Mouse (Mus musculus) limb, embryonic 12.5 days (tissue): ENCODE results near the gene Ankrd54. TPM values are rescaled to one million over a fixed set of nuclear protein-coding genes. Genes with fewer than 3 reads are reported as not detected.

Source experiments
- ATAC-seq: fragments of 200-750 bp; cut with Nextera tagmentation; 2 replicates; pipeline ENCODE4 v1.8.0; 2017; ENCODE audit warnings: low read depth, moderate TSS enrichment; ENCODE audit not compliant: insufficient number of reproducible peaks, insufficient read depth, low FRiP score, low TSS enrichment
- H3K27ac ChIP-seq: fragments of 300-500 bp; sonication (generic); 2 replicates; pipeline ENCODE4 v1.5.1; 2016; ENCODE audit warnings: mild to moderate bottlenecking, moderate library complexity
- H3K27me3 ChIP-seq: fragments of 300-500 bp; sonication (generic); 2 replicates; pipeline ENCODE4 v1.6.1; 2016; ENCODE audit warnings: mild to moderate bottlenecking, moderate library complexity
- H3K36me3 ChIP-seq: fragments of 300-500 bp; sonication (generic); 2 replicates; pipeline ENCODE4 v1.6.1; 2016; ENCODE audit warnings: mild to moderate bottlenecking, moderate library complexity
- H3K4me1 ChIP-seq: fragments of 300-500 bp; sonication (generic); replicated peaks from 2 replicates; pipeline ENCODE4 v1.6.1; 2016
- H3K4me2 ChIP-seq: fragments of 300-500 bp; sonication (generic); 2 replicates; pipeline ENCODE4 v1.6.1; 2016; ENCODE audit warnings: mild to moderate bottlenecking, moderate library complexity
- H3K4me3 ChIP-seq: fragments of 300-500 bp; sonication (generic); replicated peaks from 2 replicates; pipeline ENCODE4 v1.5.1; 2016; ENCODE audit warnings: mild to moderate bottlenecking
- H3K9ac ChIP-seq: fragments of 300-500 bp; sonication (generic); replicated peaks from 2 replicates; pipeline ENCODE4 v1.6.1; 2016; ENCODE audit warnings: mild to moderate bottlenecking, moderate library complexity
- H3K9me3 ChIP-seq: fragments of 300-500 bp; sonication (generic); 2 replicates; pipeline ENCODE4 v1.6.1; 2016; ENCODE audit warnings: mild to moderate bottlenecking, moderate library complexity
- WGBS: fragments of 180-500 bp; shearing (Covaris S2); methylation state at CpG from one replicate; pipeline ENCODE4 v1.1.7; 2016; 5-methylcytosine and 5-hydroxymethylcytosine counted together
- polyA plus RNA-seq: library from polyadenylated mRNA; unstranded; fragments of >200 nt; fragmentation: Nextera tagmentation; extraction: Ambion mirVana; gene quantifications from 2 replicates; pipeline ENCODE4 v1.2.1, GENCODE M21; 2016

Ankrd54 gene
- polyA plus RNA-seq, 1 experiment from 2014 or later, result 67.1 TPM

DNA sequence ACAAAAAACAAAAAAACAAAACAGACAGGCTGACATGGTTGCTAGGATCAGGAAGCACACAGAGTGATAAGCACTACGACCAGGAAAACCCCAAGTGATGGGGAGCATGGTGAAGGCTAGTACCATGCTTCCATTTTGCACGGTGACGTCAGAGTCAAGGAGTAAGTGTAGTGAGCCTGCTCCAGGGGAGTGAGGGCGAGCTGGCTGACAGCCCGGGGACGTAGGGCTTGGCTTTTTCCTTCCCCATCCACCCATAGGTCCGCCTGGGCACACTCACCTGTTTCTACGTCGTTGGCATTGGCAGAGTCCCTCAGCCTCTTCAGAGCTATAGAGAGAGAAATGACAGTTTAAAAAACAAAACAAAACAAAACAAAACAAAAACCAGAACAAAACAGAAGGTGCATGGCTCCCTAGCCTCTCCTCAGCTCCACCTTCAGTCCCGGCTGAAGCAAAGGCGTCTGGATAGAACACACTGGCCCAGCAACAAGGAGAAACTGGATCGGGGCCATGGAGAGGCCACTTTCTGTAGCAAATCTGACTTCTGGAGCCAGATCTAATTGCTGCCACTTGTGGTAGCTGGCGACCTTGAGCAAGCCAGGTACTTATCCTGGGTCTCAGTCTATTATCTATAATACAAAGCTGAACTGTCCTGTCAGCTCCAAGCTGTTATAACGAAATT is 1.7 kb downstream of the Ankrd54 start:
- H3K27ac ChIP-seq, result no peak overlapping the region
- ATAC-seq, result no peak
- H3K27me3 ChIP-seq, result no peaks in the 10 kb centered on the region
- H3K4me2 ChIP-seq, result peak overlapping the region; percentile 84; the same call in 1 of the 2 replicates
- H3K9ac ChIP-seq, result no peak overlapping the region
- peaks cover 16% of the 10 kb centered on the region for H3K4me1 ChIP-seq
- WGBS, result 87% methylated on average over 14 of the region's 14 CpGs
- H3K4me3 ChIP-seq, result 0 out of 2 replicates have a peak overlapping the region, but pooled peaks have one; percentile 95
- H3K36me3 ChIP-seq, result peaks cover 51% of the 10 kb centered on the region
- H3K9me3 ChIP-seq, result no peaks in the 10 kb centered on the region

DNA sequence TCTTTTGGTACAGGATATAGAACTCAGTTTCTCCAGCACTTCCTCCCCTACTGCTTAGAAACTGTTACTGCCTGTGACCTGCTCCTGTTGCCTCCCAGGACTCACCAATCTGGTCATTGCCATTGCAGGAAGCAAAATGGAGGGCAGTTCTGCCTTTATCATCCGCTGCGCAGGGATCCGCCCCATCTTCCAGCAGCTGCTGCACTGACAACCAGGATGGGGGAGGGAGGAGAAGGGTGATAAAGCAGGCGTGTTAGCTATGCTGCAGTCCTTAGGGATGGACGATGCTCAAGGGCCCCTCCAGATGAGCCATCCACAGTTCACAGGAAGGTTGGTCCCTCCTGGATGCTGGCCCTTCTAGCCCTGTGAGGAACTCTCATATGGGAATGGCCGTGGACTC is 4.8 kb downstream of the Ankrd54 start:
- H3K27me3 ChIP-seq, result no peaks in the 10 kb centered on the region
- H3K27ac ChIP-seq, result no peak overlapping the region
- WGBS, result 93% methylated on average over 6 of the region's 6 CpGs
- peaks cover 83% of the 10 kb centered on the region for H3K36me3 ChIP-seq
- peaks cover 13% of the 10 kb centered on the region for H3K4me1 ChIP-seq
- no peak for ATAC-seq
- H3K9ac ChIP-seq, result no peak overlapping the region
- no peak overlapping the region for H3K4me2 ChIP-seq
- no peak overlapping the region for H3K4me3 ChIP-seq
- H3K9me3 ChIP-seq, result no peaks in the 10 kb centered on the region

DNA sequence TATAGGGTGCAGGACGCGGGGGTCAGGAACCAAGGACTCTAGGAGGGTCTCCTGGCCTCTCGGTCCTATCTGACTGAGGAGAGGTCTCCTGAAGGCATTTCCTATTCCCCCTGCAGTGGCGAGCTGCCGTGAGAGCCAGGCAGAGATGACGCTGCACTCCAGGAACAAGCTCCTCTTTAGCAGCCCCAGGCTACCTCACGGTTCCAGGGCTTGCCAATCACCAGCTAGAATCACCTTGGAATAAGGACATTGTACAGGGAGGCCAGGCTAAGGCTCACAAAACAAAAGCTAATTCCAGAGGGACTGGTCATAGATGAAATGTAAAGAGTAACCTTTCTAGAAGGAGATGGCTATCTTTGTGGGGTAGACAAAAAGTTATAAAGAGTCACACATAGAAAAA is 6.1 kb downstream of the Ankrd54 start:
- H3K27ac ChIP-seq, result no peak overlapping the region
- H3K27me3 ChIP-seq, result no peaks in the 10 kb centered on the region
- H3K4me3 ChIP-seq, result no peak overlapping the region
- no peak overlapping the region for H3K4me2 ChIP-seq
- no peak overlapping the region for H3K9ac ChIP-seq
- H3K4me1 ChIP-seq, result peaks cover 7% of the 10 kb centered on the region; the same call in 1 of the 2 replicates
- WGBS, result 91% methylated on average over 7 of the region's 7 CpGs
- no peaks in the 10 kb centered on the region for H3K9me3 ChIP-seq
- no peak for ATAC-seq
- H3K36me3 ChIP-seq, result peaks cover 95% of the 10 kb centered on the region

DNA sequence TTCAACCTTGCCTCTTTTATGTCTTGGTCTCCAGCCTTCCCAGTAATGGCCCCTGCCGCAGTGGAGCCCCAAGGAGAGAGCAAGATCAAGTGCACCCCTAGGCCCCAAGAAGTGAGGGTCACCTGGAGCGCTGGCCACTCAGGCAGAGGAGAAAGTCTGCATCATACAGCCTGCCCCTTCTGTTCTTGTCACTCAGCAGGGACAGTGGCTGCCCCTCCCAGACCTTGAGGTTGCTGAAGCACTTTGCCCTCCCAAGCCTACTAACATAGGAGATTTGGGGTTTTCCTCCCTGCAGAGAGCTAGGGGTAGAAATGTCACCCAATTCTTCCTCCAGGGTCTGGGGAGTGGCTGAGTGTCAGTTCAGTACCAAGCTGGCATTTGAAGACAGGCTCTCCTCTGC is 10.3 kb downstream of the Ankrd54 start:
- 75% methylated on average over 2 of the region's 2 CpGs for WGBS
- H3K36me3 ChIP-seq, result peaks cover 62% of the 10 kb centered on the region

DNA sequence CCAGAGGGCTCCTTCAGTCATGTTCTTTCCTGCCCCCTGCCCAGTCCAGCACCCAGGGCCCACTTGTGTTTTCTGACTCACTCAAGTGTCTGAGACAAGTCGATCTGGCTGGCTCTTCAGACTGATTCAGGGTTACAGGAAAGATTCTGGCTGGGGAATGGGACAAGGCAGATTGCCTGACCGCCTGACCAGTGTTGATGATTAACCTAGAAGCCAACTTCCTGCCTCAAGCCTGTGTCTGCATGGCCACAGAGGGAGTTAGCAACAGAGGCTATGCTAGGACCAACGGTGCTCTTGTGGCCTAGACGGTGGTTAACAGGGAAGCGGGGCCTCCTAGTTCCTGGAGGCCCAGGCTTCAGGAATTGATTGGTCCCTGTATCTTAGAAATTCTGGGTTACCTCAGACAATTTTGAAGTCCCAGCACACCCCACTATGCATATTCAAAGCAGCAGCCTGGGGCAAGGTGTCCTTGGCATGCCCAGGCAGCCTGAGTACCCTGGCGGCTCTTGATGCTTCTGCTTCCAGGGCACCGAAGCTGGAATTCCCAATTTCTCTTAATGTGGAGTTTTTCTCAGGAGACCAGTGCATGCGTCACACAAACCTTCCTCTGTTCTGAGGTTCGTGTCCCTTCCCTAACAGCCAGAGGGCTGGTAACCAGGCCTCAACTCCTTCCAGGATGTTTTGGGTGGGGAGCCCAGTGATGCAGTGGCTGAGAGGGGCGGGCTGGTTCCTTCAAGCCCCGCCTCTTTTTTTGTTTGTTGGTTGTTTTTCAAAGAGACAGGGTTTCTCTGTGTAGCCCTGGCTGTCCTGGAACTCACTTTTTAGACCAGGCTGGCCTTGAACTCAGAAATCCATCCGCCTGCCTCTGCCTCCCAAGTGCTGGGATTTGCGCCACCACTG is 11.0 kb downstream of the Ankrd54 start:
- H3K4me3 ChIP-seq, result no peak overlapping the region
- WGBS, result 69% methylated on average over 13 of the region's 13 CpGs
- no peaks in the 10 kb centered on the region for H3K27me3 ChIP-seq
- H3K27ac ChIP-seq, result peak overlapping the region; percentile 20
- no peak overlapping the region; the same call in 1 of the 2 replicates for H3K9ac ChIP-seq
- H3K36me3 ChIP-seq, result peaks cover 56% of the 10 kb centered on the region
- H3K9me3 ChIP-seq, result no peaks in the 10 kb centered on the region
- no peak for ATAC-seq
- H3K4me1 ChIP-seq, result 0 out of 2 replicates have a peak, but pooled peaks cover 9% of the 10 kb centered on the region
- no peak overlapping the region for H3K4me2 ChIP-seq

More for the DNA sequence above, 10.3 kb downstream of the Ankrd54 start:
- H3K4me3 ChIP-seq, result no peak overlapping the region
- H3K9me3 ChIP-seq, result no peaks in the 10 kb centered on the region
- no peak overlapping the region for H3K4me2 ChIP-seq
- ATAC-seq, result no peak
- 0 out of 2 replicates have a peak, but pooled peaks cover 9% of the 10 kb centered on the region for H3K4me1 ChIP-seq
- H3K27ac ChIP-seq, result no peak overlapping the region
- no peaks in the 10 kb centered on the region for H3K27me3 ChIP-seq
- no peak overlapping the region for H3K9ac ChIP-seq

DNA sequence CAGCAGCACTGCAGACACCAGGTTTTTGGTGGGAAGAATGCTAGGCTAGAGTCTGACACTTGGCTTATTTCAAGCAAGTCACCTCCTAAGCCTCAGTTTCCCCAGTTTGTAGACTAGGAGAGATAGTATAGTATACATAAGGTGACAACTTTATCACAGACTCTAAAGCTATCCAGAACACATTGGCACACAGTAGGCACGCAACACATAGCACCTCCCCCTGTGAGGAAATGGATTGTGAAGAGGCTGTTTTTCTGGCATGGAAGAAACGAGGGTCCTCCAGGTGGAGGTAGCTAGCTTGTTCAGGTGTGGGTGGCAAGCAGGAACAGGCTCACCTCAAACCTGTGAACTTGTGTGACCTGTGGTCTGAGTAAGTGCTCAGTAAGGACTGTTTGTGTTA is 11.7 kb downstream of the Ankrd54 start:
- H3K4me1 ChIP-seq, result 0 out of 2 replicates have a peak, but pooled peaks cover 9% of the 10 kb centered on the region
- ATAC-seq, result no peak
- no peak overlapping the region for H3K4me2 ChIP-seq
- H3K27ac ChIP-seq, result no peak overlapping the region
- no peak overlapping the region for H3K4me3 ChIP-seq
- 83% methylated on average over 2 of the region's 2 CpGs for WGBS
- no peaks in the 10 kb centered on the region for H3K9me3 ChIP-seq
- no peaks in the 10 kb centered on the region for H3K27me3 ChIP-seq
- H3K36me3 ChIP-seq, result peaks cover 48% of the 10 kb centered on the region
- H3K9ac ChIP-seq, result no peak overlapping the region; the same call in 1 of the 2 replicates

DNA sequence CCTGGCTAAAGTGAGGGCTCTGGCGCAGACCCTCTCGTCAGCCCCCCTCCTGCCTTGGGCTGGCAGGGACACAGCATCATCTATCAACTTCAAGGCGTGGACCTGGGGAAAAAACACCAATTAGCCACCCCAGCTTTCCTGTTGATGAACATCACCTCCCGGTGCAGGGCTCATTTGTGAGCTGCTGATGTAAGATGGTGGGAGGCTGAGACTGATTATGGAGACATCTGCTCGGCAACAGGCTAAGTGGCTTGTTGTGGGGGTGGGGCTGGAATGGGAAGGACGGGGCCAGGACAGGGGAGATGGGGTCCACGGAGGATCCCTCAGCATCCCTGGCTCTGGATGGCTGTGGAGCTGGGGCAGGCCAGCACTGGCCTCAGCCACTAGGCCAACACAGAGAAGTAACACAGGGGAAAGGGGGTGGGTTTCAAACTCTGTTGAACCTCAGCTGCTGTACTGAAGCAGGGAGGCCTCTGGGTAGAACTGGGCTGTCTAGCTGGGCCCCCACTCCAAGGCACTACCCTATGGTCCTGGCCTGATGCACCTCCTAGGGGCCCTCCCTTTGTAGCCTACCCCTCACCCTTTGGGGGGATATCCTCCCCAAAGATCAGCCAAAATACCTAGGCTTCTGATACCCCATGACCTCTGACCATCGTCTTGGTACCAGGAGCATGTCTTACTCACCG is 12.4 kb downstream of the Ankrd54 start:
- H3K27ac ChIP-seq, result no peak overlapping the region
- peaks cover 10% of the 10 kb centered on the region; the same call in 1 of the 2 replicates for H3K4me1 ChIP-seq
- WGBS, result 38% methylated on average over 9 of the region's 9 CpGs
- H3K36me3 ChIP-seq, result peaks cover 42% of the 10 kb centered on the region
- no peak overlapping the region for H3K4me2 ChIP-seq
- peak; percentile 49; the same call in 1 of the 2 replicates for ATAC-seq
- H3K9ac ChIP-seq, result no peak overlapping the region
- no peaks in the 10 kb centered on the region for H3K9me3 ChIP-seq
- H3K27me3 ChIP-seq, result no peaks in the 10 kb centered on the region
- no peak overlapping the region for H3K4me3 ChIP-seq

DNA sequence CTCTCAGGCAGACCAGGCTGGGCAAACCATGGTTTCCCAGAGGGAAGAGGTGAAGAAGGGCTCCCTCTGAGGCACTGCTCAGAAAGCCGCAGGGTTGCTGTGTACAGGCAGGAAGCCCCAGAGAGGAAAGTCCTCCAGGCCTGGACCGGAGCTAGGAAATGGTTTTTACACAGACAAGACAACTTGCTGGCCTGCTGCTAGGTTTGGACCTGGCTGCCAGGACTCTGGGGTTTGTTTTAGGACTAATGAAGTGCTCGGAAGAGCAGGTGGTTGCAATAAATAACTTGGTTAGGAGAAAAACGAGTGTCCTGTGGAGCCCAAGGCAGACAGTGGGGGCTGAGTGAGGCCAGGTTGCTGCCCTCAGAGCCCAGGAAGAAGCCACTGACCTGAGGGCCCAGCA is 14.5 kb downstream of the Ankrd54 start:
- H3K36me3 ChIP-seq, result peaks cover 21% of the 10 kb centered on the region
- peaks cover 7% of the 10 kb centered on the region for H3K27me3 ChIP-seq
- no peak overlapping the region for H3K4me3 ChIP-seq
- H3K9me3 ChIP-seq, result no peaks in the 10 kb centered on the region
- no peak overlapping the region for H3K9ac ChIP-seq
- H3K27ac ChIP-seq, result no peak overlapping the region
- H3K4me1 ChIP-seq, result peaks cover 22% of the 10 kb centered on the region
- no peak overlapping the region for H3K4me2 ChIP-seq
- ATAC-seq, result no peak
- 33% methylated on average over 4 of the region's 4 CpGs for WGBS

DNA sequence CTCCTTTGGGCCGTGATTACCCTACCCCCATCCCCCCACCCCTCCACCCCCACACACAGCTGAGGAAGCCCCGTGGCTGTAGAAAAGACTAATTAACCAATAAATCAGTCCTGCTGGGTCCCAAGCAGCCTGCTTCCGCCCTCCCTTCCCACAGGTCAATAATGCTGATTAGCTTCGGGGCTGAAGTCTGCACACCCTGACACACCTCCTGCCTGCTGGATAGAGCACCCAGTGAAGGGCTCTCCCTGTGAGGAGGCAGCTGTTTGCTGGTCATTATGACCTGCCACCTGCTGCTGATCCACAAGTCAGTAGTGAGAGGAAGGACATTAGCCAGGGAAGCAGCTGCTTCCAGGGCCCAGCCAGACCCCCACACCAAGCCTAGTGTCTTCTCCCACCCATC is 17.9 kb downstream of the Ankrd54 start:
- Histone ChIP-seq H3K4me1 (peaks cover 35% of the 10 kb centered on the region), H3K9me3 (no peaks in the 10 kb centered on the region), H3K36me3 (no peaks in the 10 kb centered on the region), H3K27me3 (peaks cover 36% of the 10 kb centered on the region), H3K27ac (no peak overlapping the region), H3K4me2 (no peak overlapping the region), H3K4me3 (no peak overlapping the region), H3K9ac (no peak overlapping the region)
- ATAC-seq, result no peak
- 0% methylated on average over 4 of the region's 4 CpGs for WGBS

DNA sequence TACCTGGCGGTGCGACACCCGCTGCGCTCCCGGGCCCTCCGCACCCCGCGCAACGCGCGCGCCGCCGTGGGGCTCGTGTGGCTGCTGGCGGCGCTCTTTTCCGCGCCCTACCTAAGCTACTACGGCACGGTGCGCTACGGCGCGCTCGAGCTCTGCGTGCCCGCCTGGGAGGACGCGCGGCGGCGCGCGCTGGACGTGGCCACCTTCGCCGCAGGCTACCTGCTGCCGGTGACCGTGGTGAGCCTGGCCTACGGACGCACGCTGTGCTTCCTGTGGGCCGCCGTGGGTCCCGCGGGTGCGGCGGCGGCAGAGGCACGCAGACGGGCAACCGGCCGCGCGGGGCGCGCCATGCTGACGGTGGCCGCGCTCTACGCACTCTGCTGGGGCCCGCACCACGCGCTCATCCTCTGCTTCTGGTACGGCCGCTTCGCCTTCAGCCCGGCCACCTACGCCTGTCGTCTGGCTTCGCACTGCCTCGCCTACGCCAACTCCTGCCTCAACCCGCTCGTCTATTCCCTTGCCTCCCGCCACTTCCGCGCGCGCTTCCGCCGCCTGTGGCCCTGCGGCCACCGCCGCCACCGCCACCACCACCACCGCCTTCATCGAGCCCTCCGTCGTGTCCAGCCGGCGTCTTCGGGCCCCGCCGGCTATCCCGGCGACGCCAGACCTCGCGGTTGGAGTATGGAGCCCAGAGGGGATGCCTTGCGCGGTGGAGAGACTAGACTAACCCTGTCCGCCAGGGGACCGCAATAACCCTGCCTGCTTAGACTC is 19.8 kb downstream of the Ankrd54 start:
- Histone ChIP-seq H3K4me3 (peak overlapping the region; percentile 63), H3K36me3 (no peaks in the 10 kb centered on the region), H3K9ac (peak overlapping the region; percentile 60), H3K27ac (no peak overlapping the region), H3K4me1 (peaks cover 49% of the 10 kb centered on the region), H3K4me2 (peak overlapping the region; percentile 99), H3K9me3 (no peaks in the 10 kb centered on the region), H3K27me3 (peaks cover 36% of the 10 kb centered on the region)
- under 1% methylated on average over 93 of the region's 105 CpGs for WGBS
- no peak for ATAC-seq
